Mouse (Mus musculus): ENCODE measurements around the gene Armc6. TPM values are rescaled to one million over a fixed set of nuclear protein-coding genes. Genes with fewer than 3 reads are reported as not detected.
A peak's percentile ranks its signal among the peaks of the same experiment; 100 is the strongest.

Armc6 gene
- total and polyA plus RNA-seq, 2 experiments from 2014 or later = 108 to 119 TPM

DNA sequence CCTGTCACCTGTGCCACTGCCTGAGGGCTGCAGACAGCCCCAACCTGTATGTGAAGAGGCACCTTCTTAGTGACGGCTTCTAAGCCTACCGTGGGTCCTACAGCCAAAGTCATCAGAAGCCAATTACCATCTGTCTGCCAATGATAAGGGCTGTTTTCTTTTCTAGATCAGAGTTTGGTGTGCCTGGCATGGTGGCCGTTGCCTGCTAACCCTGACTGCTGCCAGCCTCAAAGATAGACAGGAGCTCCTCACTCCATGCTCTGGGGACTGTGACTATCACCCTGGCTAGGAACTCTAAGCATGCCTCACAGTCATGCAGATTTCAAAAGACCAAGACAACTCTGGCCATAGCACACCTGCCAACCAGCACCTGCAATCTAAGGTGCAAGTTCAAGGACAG lies 32.8 kb downstream of the Armc6 start:
- Histone ChIP-seq H3K9me3 (ENCODE audit: low read length) (no peaks in the 10 kb centered on the region), H3K4me1 (ENCODE audit: insufficient read depth) (no peaks in the 10 kb centered on the region), H3K9ac (no peak overlapping the region), H3K36me3 (ENCODE audit: insufficient read depth) (no peaks in the 10 kb centered on the region), H3K4me2 (ENCODE audit: low read depth) (no peak overlapping the region), H3K27ac (ENCODE audit: low read depth, low read length) (no peak overlapping the region), H3K4me3 (ENCODE audit: low read depth, low read length) (no peak overlapping the region), H3K27me3 (ENCODE audit: insufficient read depth, low read length) (no peaks in the 10 kb centered on the region)
- no peak for TF ChIP-seq CTCF (IDR thresholded peaks at IDR 0.05; ENCODE audit: low read depth)
- DNase-seq (no peak), ATAC-seq (no peak)
- WGBS = 88% methylated on average over 3 of the region's 3 CpGs

DNA sequence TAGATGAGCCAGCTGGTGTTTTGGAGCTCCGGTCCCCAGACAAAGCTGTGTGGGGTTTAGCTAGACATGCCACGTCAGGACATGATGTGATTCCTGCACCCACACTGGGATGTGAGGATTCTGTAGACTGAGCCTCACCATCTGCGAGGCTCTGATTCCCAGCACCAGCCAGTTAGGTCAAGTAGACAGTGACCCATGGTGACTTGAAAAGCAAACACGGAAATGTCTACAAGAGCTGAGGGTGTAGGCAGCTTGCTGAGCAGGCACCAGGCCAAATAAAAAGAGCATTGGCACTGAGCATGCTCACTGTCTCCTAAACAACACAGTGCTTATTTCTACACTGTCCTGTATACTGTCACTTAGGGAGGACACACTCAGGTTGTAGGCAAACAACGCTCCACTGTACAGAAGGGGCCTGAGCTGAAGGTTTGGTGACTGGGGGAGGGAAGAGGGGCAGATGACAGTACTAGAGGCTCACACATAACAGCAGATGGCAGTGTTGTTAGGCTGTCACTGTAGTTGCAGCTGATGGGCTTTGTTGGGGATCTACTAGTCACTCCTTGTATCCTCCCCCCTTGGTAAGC lies 34.1 kb downstream of the Armc6 start:
- Histone ChIP-seq H3K9ac (no peak overlapping the region), H3K4me3 (ENCODE audit: low read depth, low read length) (no peak overlapping the region), H3K4me1 (ENCODE audit: insufficient read depth) (no peaks in the 10 kb centered on the region), H3K4me2 (ENCODE audit: low read depth) (no peak overlapping the region), H3K27me3 (ENCODE audit: insufficient read depth, low read length) (no peaks in the 10 kb centered on the region), H3K9me3 (ENCODE audit: low read length) (no peaks in the 10 kb centered on the region), H3K36me3 (ENCODE audit: insufficient read depth) (no peaks in the 10 kb centered on the region), H3K27ac (ENCODE audit: low read depth, low read length) (peak overlapping the region; percentile 54; the same call in 1 of the 2 replicates)
- DNase-seq (peak; percentile 58), ATAC-seq (peak; percentile 88)
- 47% methylated on average over 5 of the region's 5 CpGs for WGBS
- peak; percentile 55 for TF ChIP-seq CTCF (IDR thresholded peaks at IDR 0.05; ENCODE audit: low read depth)

DNA sequence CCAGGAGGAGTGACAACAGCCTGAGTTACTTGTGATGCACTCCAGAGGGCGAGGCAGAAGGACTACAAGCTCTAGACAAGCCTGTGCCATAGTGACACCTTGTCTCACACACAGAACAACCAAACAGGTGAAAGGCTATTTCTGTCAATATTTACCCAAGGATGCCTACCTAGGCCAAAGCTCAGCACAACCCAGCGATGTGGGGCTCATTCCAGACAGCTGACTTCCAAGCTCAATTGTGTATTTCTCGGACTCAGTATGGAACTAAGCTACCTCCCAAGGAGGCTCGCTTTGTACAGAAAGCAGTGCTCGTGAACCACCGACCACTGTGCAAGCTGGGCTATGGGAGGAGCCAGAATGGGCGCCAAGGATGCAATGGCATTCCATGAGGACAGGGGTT lies 36.7 kb downstream of the Armc6 start:
- Histone ChIP-seq H3K9me3 (ENCODE audit: low read length) (no peaks in the 10 kb centered on the region), H3K4me1 (ENCODE audit: insufficient read depth) (no peaks in the 10 kb centered on the region), H3K4me2 (ENCODE audit: low read depth) (no peak overlapping the region), H3K36me3 (ENCODE audit: insufficient read depth) (no peaks in the 10 kb centered on the region), H3K27me3 (ENCODE audit: insufficient read depth, low read length) (no peaks in the 10 kb centered on the region), H3K27ac (ENCODE audit: low read depth, low read length) (no peak overlapping the region), H3K9ac (no peak overlapping the region), H3K4me3 (ENCODE audit: low read depth, low read length) (no peak overlapping the region)
- no peak for DNase-seq
- ATAC-seq = no peak
- TF ChIP-seq CTCF (IDR thresholded peaks at IDR 0.05; ENCODE audit: low read depth) = no peak
- WGBS = 28% methylated on average over 7 of the region's 7 CpGs

DNA sequence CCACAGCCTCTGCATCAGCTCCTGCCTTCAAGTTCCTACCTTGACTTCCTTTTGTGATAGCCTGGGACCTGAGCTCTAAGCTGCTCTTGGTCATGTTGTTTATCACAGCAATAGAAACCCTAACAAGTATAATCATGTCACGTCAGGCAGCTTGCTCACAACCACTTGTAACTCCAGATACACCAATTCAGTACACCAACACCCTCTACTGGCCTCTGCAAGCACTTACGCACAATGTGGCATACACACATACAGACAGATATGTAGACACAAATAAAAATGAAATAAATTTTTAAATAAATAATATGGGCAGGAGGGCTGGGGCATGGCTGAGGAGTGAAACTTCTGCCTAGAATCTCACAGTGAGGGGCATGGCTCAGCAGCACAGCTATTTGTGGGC lies 38.5 kb downstream of the Armc6 start:
- Histone ChIP-seq H3K36me3 (ENCODE audit: insufficient read depth) (peaks cover 11% of the 10 kb centered on the region; the same call in 1 of the 2 replicates), H3K27ac (ENCODE audit: low read depth, low read length) (no peak overlapping the region), H3K4me2 (ENCODE audit: low read depth) (no peak overlapping the region), H3K9me3 (ENCODE audit: low read length) (no peaks in the 10 kb centered on the region), H3K4me3 (ENCODE audit: low read depth, low read length) (no peak overlapping the region), H3K9ac (no peak overlapping the region), H3K27me3 (ENCODE audit: insufficient read depth, low read length) (no peaks in the 10 kb centered on the region), H3K4me1 (ENCODE audit: insufficient read depth) (no peaks in the 10 kb centered on the region)
- no peak for TF ChIP-seq CTCF (IDR thresholded peaks at IDR 0.05; ENCODE audit: low read depth)
- 71% methylated on average over 2 of the region's 2 CpGs for WGBS
- DNase-seq (no peak), ATAC-seq (no peak)

DNA sequence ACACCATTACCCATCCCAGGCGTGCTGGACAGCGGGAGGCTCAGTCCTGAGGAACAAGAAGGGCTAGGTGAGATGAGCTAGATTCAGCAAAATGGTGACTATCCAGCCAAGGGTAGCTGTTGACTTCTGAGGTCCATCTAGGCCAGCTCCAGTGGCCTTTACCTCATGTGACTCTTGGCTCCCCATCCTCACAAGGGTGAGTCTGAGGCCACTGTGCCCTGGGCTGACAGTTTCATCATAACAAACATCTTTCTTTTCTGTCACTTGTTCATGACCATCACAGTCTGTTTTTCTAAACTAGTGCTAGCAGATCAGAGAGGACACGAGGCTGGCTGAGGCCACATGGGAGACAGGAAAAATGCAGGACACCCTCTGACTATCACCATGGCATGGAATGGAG lies 40.1 kb downstream of the Armc6 start:
- Histone ChIP-seq H3K4me2 (ENCODE audit: low read depth) (no peak overlapping the region), H3K9ac (no peak overlapping the region), H3K4me1 (ENCODE audit: insufficient read depth) (no peaks in the 10 kb centered on the region), H3K9me3 (ENCODE audit: low read length) (no peaks in the 10 kb centered on the region), H3K27me3 (ENCODE audit: insufficient read depth, low read length) (no peaks in the 10 kb centered on the region), H3K36me3 (ENCODE audit: insufficient read depth) (peaks cover 26% of the 10 kb centered on the region), H3K4me3 (ENCODE audit: low read depth, low read length) (no peak overlapping the region), H3K27ac (ENCODE audit: low read depth, low read length) (no peak overlapping the region)
- no peak for DNase-seq
- WGBS = 83% methylated on average over 3 of the region's 3 CpGs
- no peak for ATAC-seq
- no peak for TF ChIP-seq CTCF (IDR thresholded peaks at IDR 0.05; ENCODE audit: low read depth)

DNA sequence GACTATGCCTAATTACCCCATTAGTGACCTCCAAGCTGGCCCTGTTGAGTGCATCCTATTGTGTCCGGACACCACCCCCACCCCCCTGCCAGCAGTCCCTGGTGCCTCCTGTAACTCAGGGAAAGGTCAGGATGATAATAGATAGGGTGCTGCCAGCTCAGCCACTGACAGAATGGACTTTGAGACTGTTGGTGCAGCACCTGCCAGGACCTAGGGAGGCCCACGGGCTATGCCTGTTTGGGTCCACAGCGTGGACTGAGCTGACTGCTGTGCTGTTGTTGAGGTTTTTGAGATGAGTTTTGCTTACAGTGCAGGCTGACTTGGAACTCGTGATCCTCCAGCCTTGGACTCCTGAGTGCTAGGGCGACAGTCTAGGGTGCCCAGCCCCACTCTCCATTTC lies 41.0 kb downstream of the Armc6 start:
- no peaks in the 10 kb centered on the region for H3K4me1 ChIP-seq (ENCODE audit: insufficient read depth)
- no peak overlapping the region for H3K4me2 ChIP-seq (ENCODE audit: low read depth)
- H3K27me3 ChIP-seq (ENCODE audit: insufficient read depth, low read length) = no peaks in the 10 kb centered on the region
- H3K36me3 ChIP-seq (ENCODE audit: insufficient read depth) = peaks cover 35% of the 10 kb centered on the region
- H3K4me3 ChIP-seq (ENCODE audit: low read depth, low read length) = no peak overlapping the region
- no peak for TF ChIP-seq CTCF (IDR thresholded peaks at IDR 0.05; ENCODE audit: low read depth)
- DNase-seq (no peak), ATAC-seq (no peak)
- no peak overlapping the region for H3K27ac ChIP-seq (ENCODE audit: low read depth, low read length)
- no peak overlapping the region for H3K9ac ChIP-seq
- WGBS = 69% methylated on average over 5 of the region's 5 CpGs
- H3K9me3 ChIP-seq (ENCODE audit: low read length) = no peaks in the 10 kb centered on the region

DNA sequence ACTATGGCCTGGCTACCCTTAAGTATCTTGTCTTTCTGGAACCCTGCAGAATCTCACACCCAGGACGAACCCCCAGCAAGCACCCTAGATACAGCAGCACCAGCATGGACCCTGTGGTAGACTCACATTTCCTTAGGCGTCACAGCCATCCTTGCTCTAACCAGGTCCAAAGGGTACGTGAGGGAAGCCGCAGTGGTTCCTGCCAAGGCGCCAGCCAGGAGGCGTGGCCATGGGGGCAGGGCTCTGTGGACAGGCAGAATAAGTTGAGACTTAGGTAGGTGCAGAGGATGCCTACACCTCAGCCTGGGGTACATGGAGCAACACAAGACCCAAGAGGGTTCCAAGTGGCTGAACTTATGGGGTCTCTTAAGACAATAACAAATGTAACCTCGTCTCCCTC lies 45.6 kb downstream of the Armc6 start:
- H3K27ac ChIP-seq (ENCODE audit: low read depth, low read length) = no peak overlapping the region
- H3K4me3 ChIP-seq (ENCODE audit: low read depth, low read length) = no peak overlapping the region
- DNase-seq (no peak), ATAC-seq (no peak)
- H3K9ac ChIP-seq = no peak overlapping the region
- peaks cover 45% of the 10 kb centered on the region for H3K36me3 ChIP-seq (ENCODE audit: insufficient read depth)
- no peaks in the 10 kb centered on the region for H3K27me3 ChIP-seq (ENCODE audit: insufficient read depth, low read length)
- WGBS = 67% methylated on average over 7 of the region's 7 CpGs
- H3K9me3 ChIP-seq (ENCODE audit: low read length) = no peaks in the 10 kb centered on the region
- H3K4me2 ChIP-seq (ENCODE audit: low read depth) = no peak overlapping the region
- TF ChIP-seq CTCF (IDR thresholded peaks at IDR 0.05; ENCODE audit: low read depth) = no peak
- no peaks in the 10 kb centered on the region for H3K4me1 ChIP-seq (ENCODE audit: insufficient read depth)
